Mouse (Mus musculus) frontal cortex, postnatal 36 days (tissue): ENCODE measurements around the gene Taf1a.
A peak's percentile ranks its signal among the peaks of the same experiment; 100 is the strongest.
"Not testable (repeated sequence)": the region's sequence is repeated elsewhere in the genome, so short reads cannot be mapped to it uniquely, and the experiment has no call there.

ENCODE experiments used
- DNase-seq, 2 experiments: peaks; one replicate each; pipeline ENCODE4 v3.0.0; 2022; ENCODE audit warnings: low spot score in 2 of 2

Gene Taf1a

DNA sequence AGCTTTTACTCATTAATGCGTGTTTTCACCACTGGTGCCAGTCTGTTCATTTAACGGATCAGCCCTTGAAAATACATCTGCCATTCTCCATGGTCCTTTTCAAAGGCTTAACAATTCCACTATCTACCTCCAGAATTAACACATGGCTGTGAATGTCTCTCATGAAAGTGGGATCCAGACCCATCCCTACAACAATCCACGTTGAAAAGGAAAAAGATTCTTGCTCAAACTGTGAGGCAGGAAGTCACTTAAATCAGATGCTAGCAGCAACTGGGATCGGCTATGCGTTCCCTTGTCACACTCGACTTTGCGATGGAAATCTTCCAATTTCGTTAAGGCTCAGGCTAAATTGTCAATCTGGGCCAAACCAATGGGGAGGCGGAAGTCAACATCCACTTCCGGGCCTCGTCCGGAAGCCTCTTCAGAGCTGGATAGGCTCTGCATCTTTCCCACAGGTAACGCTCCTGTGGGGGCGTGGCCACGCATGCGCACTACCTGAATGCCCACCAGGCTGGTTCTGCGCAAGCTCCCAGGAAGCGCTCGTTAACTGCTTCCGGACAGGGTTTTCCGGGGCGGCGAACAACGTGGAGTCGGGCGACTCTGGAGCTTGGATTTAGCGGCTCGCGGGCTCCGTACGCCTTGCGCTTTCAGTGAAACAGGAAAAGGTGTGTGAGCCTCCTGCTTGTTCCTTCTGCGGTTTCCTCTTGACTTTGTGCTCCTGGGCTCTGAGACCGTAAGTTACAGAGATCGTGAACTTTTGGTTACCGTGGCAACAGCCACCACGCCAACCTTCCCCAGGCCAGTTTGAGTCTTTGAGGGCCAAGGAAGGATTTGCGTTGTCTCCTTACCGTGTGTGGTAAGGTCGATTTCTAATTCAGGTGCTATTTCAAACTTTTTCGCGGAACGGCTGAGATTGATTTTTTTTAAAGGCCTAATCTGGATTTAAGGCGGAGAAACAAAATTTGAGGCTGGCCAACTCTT lies at the start of gene Taf1a:
TSS of gene Taf1a (plus strand) at position 556 of the 981 bp plus-strand sequence.
- DNase-seq, result peak; percentile 90

DNA sequence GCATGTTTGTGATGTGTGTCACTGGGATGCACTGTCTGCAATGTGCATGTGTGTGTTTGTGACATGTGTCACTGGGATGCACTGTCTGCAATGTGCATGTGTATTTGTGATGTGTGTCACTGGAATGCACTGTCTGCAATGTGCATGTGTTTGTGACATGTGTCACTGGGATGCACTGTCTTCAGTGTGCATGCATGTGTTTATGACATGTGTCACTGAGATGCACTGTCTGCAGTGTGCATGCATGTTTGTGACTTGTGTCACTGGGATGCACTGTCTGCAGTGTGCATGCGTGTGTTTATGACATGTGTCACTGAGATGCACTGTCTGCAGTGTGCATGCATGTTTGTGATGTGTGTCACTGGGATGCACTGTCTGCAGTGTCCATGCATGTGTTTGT lies 45.9 kb upstream of the Taf1a start:
- not testable (repeated sequence) for DNase-seq

DNA sequence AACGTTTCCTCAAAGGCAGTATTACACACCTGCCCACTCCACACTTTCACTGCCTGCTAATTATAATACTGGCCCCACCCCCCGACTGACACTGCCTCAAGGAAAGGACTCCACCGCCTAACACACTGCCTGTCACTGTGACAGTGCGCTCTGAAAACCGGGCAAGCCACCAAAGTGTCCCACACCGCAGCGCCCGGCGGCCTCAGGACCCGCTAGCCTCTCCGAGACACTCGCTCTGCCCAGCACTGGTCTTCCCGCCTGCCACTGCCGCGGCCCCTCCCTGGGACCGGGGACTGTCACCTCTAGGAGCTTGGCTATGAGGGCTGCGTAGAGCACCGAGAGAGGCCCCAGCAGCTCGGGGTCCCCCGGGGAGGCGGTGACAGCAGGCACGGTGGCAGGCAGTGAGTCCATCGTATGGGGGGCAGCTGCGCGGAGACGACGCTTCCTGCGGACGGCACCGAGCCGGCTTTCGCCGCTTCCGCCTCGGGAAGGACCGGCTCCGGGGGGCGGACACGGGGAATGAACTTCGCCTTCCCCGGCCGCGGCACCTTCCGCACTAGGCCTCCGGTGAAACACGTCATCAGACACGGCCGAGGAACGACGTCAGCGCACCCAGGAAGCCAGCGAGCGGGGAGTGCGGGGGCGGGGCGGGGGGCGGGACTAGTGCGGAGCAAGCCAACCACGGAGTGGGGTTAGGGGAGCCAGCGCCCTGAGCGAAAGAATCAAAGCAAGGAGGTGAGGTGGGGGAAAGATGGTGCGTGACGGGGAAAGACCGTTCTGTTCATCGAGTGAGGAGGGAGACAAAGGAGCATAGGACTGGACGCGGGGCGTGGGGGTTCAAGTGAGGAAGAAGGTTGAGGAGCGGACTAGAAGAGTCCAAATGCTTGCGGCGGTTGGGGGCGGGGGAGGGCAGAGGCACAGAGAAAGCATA lies 43.6 kb upstream of the Taf1a start:
- DNase-seq, result peak; percentile 82 to 87

DNA sequence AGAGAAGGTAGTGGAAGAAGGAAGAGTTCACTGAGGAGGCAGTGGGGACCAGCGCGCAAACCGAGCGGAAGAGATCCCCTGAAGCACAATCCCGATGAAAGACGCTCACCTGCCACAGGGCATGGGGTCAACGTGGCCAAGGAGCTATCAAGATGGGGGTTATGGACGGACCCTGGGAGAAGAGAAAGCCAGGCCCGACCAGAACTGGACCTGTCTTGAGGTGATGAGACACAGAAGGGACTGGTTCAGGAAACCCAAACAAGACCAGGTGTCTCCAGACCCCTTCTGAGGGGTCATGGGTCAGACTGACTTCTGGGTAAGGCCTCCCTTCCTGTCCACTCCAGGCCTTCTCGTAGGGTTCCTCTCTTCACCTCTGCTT lies 43.0 kb upstream of the Taf1a start:
- DNase-seq, result no peak

DNA sequence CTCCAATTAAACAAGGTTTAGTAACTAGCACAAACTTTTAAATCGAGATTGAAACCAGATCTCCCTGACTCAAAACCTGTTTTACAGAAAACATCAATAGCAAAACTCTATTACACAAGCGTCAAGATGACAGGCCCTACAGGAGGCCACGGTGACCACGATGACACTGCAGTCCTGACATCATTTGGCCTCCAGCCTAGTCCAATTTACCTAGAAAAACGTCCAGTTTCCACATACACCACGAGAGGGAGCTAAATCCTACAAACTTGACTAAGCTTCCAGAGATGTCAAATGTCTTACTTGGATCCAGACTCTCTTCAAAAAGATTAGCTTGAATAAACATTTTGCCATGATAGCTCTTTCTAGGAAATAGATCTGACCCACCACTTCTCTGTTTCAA lies 38.9 kb upstream of the Taf1a start:
- peak; percentile 23 to 68 for DNase-seq

DNA sequence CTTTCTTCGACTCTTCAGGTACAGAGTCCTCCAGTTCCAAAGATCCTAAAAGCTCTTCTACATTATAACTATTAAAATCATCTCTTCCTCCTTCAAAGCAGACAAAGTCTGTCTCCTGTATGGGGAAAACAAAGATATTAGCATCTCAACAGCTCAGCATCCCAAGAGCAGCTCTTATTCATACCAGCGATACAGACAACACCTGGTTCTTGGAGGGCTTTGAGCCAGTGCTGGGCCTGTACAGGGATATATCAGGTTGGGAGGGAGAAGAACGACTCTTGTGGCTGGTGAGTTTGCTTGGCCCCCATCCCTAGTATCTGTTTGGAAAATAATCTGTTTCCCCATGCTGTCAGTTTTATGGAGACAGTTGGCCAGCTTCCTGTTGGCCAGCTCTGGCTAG lies 29.9 kb upstream of the Taf1a start:
- no peak for DNase-seq

DNA sequence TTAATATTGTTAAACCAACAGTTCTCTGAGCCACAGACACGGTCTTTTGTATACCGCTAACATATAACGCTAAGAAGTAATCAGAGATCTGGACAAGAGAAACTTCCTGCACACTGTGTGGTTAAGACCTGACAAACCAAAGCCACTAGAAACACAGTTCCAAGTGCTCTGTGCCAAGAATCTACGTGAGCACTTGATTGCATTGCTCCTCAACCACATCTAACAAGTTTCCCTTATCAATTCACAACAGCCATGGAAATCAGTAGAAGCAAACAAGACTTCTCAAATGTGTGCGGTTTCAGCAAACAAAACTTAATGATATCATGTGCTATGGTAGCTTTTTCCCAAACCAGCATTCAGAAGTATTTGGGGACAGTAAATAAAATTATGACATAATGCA lies 26.5 kb upstream of the Taf1a start:
- DNase-seq, result no peak

DNA sequence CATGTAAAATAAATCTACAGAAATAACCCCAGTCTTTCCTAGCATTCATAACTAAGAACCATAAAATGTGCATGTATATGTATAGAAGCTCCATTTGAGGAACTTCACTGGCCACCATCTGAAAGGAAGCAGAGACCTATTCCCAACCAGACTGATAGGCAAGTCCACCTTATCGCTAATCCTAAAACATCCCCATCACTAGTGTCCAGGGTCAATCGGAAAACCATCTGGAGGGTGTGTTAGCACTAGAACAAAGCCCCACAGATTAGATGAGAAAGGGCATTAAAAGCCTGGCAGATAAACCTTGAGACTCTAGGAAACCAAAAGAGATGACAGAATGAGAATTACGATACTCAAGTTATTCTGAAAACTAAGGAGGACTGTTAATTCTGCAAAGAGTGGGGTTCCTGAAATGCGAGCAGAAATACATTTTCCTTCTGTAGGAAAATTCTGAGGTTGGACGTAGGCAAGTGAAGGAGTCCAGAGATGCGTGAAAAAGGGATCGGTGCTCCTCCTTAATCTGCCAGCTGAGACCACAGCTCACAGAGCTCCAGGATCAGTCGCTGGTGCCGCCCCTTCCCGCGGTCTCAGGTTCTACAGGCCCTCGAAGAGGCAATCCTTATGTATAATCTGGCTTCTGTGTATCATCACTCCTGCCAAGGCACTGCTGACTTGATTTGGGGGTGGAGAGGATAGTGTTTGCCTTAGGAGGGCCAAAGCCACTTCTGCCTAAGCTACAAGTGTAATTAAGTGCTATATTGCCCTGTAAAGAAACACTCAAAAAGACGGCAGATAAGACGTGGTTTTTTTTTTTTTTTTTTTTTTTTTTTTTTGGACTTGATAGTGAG lies 25.8 kb upstream of the Taf1a start:
- no peak for DNase-seq

DNA sequence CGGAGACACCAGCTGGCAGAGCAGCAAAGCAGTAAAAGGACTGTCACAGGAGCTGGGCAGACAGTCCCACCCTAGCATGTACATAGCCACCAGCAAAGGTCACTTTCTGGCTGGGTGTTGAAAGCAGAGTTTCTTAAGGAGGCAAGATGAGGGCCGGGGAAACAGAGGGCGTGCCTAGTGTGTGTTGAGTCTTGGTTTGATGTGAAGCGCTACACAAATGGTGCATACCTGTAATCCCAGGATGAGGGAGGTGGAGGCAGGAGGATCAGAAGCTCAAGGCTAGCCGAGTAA lies 25.3 kb upstream of the Taf1a start:
- no peak for DNase-seq

DNA sequence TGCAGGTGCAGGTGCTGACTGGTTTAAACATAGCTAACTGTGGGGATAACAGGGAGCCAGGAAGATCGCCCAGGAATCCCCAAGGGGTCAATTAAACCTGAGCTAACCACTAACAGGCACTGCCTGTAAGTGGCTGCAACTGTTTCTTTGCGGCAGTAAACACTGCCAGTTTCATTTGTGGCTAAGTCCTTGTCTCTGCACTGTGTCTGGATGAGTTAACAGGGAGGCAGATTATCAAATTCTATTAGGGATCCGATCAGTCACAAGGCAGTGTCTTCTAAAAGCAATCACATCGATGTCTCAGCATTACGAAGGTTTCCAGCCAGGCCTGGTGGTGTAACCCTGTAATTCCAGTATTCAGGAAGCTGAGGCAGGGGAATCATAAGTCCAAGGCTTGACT lies 22.4 kb upstream of the Taf1a start:
- no peak for DNase-seq

DNA sequence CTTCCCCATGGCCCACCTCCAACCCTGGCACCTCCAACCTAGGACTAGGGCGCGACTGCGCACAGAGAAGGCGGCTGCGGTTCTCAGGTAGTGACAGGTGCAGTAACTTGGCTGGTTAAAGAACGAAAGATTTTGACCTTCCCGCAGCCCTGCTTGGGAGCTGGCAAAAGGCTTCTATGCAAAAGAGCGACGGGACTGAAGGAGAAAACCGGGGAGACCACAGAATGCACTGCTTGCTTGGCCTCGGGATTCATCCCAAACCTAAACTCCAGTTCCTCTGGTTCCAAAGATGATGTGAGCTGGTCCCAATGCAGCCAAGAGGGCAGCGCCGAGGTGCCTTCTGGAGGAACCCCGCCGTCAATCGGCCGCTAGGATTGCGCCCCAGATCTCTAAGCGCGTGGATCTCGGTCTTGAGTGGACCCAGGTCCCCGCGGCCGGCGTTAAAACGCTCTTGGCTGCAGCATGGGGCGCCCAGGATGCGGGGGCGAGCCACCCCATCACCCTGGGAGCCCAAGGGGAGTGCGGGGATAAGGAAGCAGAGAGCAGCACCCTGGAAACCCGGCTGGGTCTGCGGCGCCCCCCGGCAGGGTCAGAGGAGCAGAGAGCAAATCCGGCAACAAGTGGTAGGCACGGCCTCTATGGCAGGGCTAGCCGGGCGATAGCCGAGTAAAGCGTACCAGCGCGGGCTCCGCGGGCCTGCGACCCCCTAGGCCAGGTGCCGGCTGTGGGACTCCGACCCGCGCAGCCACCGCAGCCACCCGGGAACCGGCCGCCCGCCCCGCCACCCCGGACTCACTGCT lies 20.0 kb upstream of the Taf1a start:
- DNase-seq, result peak in 1 of 2 experiments; percentile 33

DNA sequence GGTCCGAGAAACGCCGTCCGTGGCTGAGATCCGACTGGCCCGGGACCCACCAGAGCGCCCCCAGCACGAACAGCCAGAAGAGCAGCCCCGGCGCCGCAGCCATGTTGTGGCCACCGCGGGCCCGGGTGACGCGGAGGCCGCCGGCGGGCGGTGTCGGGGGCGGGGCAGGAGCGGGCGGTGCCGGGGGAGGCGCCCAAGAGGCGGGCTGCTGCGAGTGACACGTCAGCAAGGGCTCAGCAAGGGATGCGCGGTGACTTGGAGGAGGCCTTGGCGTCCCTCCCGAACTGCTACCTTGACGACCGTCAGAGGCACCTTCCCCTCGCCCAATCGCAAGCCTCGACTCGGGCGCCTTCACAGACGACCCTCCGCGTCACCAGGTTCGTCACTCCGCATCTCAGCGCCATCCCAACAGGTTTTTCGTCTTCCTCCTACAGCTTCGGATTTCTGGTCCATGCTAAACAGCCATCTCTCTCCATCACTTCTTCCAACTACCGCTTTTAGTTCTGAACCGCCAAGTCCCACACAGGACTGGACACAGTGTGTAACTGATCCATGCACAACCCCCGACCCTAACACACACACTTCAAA lies 19.3 kb upstream of the Taf1a start, which contains the start of gene Mia3:
TSS of gene Mia3 (minus strand) at position 127 of the 588 bp plus-strand sequence.
- peak; percentile 96 to 98 for DNase-seq

DNA sequence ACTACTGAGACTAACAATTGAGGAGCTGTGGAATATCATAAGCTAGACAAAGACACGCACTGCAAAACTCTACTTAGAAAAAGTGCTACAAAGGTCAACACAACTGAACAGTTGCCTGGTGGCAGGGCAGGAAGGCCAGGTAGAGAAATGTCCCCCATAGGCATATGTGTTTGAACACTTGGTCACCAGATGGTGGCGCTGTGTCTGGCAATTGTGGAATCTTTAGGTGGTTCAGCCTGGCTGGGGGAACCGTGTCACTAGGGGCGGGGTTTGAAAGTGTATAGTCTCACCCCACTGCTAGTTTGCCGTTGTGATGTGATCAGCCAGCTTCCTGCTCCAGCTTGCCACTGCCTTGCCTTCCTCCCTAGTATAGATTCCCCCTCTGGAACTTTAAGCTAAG lies 14.1 kb upstream of the Taf1a start:
- no peak for DNase-seq

DNA sequence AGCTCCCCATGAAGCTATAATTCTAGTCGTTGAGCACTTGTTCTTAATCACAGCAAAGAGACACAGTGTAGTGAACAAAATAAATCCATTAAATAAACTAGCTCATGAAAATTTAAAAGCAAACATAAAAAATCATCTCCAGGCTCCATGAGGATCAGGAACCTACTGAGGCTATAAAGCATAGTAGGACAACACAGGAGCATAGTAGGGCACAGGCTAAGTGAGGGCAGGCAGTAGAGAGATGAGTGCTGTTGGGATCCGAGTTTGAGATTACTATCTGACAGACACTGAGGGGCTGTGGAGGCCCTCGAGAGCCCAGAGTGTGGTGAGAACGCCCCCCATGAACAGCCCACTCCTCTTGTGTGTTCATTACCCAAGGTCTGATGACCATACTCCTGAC lies 11.7 kb upstream of the Taf1a start:
- no peak for DNase-seq

DNA sequence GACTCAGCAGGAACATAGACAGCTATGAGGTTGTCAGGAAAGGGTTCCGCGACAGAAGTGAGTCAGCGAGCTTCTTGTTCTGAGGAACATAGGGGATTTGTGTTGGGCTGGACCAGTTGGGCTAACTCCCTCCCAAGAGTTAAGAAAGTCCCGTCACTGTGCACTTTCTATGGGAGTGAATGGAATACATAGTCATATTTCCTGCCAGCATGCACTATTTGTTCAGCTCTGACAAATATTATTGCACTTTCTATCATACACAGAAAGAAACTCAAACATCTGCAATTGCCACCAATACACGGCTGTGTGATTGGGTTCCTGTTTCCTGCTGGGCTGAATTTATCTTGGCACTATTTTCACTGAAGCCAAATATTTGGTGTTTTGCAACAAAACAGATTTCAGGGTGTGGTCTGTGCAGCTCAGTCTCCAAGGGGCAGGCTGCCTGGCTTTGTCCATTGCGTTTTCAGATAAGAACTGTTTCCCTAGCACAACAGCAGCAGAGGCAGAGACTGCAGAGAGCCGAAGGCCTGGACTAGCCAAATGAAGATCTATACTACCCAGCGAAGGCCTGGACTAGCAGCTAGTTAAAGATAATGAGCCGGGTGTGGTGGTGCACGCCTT lies 10.3 kb upstream of the Taf1a start:
- no peak for DNase-seq

DNA sequence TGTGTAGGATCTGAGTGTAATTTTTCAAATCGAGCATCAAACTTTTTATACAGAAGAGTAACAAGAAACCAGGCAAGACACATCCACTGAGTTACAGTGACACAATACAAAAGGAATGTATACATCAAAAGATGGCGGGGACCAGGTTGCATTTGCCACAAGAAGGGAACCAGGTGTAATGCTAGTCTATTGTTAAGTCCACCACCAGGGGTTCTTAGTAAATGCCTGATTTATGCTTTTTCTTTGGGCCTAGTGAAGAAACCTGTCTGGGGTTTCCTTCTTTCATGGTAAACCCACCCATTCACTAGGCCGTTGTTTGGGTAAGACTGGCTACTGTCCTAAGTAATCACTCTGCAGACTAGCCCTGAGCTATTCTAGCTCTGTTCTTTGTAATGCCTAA lies 9.4 kb upstream of the Taf1a start:
- DNase-seq, result not testable (repeated sequence)

DNA sequence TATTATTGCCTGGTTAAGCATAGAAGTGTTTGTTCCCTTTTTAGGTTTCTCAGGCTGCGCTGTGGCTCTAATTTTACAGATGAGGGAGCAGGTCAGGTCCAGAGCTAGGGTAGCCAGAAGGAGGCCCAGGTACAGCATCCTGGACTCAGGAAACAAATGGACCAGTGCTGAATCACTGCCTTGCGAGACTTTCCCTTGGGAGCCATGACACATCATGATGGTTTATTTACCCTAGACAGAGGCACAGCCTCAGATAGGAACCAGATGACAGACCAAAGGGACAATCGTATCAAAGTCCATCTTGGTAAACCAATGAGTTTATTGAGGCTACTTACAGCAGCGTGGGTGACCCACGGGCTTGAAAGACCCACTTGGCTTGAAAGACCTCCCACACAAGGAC lies 7.0 kb upstream of the Taf1a start:
- DNase-seq, result no peak

DNA sequence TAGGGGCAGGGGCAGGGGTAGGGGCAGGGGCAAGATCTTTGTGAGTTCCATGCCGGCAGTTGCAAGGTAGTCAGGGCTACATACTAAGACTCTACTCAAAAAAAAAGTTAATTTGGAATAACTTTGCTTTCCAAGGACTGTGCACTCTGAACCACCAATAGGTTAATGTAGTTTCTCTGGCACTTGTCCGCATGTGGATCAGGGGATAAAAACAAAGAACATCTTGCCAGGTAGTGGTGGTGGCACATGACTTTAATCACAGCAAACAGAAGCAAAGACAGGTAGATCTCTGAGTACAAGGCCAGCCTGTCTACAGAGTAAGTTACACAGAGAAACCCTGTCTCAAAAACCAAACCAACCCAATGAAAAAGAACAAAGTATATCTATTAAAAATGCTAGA lies 6.2 kb upstream of the Taf1a start:
- no peak for DNase-seq

DNA sequence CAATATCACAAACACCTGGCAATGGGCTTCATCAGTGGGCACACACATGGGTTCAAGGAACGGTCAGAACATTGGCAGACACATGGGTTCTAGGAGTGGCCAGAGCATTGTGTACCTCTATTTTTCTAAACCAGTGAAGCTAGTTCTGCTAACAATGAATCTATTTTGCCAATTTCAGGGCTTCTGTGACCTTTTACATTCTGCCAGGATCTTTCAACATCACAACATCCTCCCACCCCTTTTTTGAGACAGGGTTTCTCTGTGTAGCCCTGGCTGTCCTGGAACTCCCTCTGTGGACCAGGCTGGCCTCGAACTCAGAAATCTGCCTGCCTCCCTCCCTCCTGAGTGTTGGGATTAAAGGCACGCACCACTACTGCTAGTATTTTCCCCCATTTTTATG lies 1.4 kb upstream of the Taf1a start:
- not testable (repeated sequence) for DNase-seq

DNA sequence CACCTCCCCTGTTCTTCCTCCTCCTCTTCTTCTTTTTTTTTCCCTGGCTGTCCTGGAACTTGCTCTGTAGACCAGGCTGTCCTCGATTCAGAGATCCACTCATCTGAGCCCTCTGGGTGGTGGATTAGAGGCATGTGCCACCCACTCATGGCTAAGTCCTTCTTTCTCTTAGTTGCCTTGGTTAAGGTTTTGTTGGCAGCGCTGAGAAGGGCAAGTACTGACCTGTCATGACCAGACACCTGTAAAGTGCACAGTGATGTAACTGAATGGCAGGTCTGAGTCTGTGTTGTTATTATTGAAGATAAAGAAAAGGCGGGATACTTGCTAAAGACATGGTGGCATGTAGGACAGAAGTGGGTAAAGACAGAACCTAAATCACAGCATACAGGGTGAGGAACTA lies 14.6 kb downstream of the Taf1a start:
- no peak for DNase-seq
